Mouse (Mus musculus) thymus, adult 2 months (tissue): Measurements from ENCODE around the gene Arhgef6.

Experiments used
- CTCF ChIP-seq: fragments of 200-500 bp; IDR thresholded peaks from 2 replicates; pipeline ENCODE4 v1.5.1; 2012; ENCODE audit warnings: mild to moderate bottlenecking, control low read depth, low read length, moderate library complexity, borderline replicate concordance; ENCODE audit not compliant: control insufficient read depth, poor library complexity, insufficient read depth; ENCODE audit errors: extremely low read depth
- POLR2A ChIP-seq: fragments of 200-500 bp; IDR thresholded peaks from 2 replicates; pipeline ENCODE4 v1.6.1; 2012; ENCODE audit warnings: mild to moderate bottlenecking, low read length, control low read depth, moderate library complexity; ENCODE audit not compliant: control insufficient read depth, poor library complexity, insufficient read depth; ENCODE audit errors: extremely low read depth

DNA sequence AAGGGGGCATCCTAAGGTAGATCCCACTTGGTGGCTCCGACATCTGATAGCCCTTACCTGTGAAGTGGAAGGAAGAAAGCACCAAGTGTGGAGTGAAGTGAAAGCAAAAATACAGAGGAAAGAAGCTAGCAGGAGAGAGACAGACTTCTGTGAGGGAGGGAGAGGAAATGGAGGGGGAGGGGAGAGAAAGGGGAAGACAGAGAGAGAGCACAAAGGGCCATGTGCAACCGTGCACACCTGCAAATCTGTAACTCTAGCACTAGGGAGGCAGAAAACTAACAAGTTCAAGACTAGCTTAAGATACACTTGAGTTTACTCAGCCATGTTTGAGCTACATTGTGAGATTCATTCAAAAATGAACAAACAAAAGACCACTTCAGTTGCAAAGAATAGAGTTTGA lies 110.4 kb downstream of the Arhgef6 start:
- TF ChIP-seq CTCF (no peak), POLR2A (no peak)
